Mouse (Mus musculus): Measurements from ENCODE around the gene Rasd2. TPM values are rescaled to one million over a fixed set of nuclear protein-coding genes. Genes with fewer than 3 reads are reported as not detected.

The Rasd2 gene
- total RNA-seq (2021) = 100 to 1,000 TPM; 109 to 128 TPM
- long read RNA-seq, experiment 1, transcript Rasd2-202 (3 exons, 2,810 nt) = major isoform, 29 of 39 reads
- long read RNA-seq, experiment 1, partial matches to known transcripts = 0 of 39 reads
- long read RNA-seq, experiment 1, other reads (novel, unspliced or antisense) = 10 of 39 reads
- long read RNA-seq, experiment 2, transcript Rasd2-202 (3 exons, 2,810 nt) = major isoform, 13 of 21 reads
- long read RNA-seq, experiment 2, partial matches to known transcripts = 0 of 21 reads
- long read RNA-seq, experiment 2, other reads (novel, unspliced or antisense) = 8 of 21 reads

DNA sequence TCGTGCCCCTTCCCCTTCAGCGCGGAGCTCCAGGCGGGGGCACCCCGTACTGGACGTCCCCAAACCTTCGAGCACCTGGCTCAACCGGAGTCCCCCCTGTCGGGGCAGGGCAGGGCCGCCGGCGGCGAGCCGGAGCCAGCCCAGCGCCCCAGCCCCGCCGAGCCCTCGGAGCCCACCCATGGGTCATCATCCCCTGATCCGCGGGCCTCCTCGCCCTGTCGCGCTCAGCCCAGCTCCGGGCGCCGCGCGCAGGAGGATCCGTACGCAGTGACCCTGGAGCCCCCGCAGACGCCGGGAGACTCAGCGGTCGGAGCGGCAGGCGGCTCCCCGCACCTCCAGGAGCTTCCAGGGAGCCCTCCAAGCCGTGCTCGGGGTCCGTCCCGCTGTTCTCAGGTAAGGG is at the start of gene Rasd2:
Rasd2 (plus strand) TSS at position 259 of the 400 bp plus-strand sequence.
- no peak for DNase-seq (ENCODE audit: low spot score in 2 of 2)

DNA sequence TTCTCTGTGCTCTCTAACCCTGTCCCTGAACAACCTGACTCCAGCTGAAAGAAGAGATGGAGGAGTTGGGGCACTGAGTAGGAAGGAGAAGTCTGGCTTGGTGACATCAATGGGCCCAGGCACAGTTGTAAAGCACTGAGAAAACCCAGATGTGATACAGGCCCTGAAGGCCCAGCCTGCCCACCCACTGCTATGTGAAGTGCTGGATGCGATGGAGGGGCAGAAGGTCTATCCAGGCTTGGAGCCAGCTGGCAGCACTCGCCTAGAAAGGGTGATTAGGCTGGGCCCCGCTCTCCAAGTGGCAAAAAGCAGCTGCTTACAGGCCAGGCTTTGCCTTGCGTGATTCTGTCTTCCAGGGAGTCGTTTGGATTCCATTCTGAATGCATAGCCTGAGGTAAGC is 44.4 kb upstream of the Rasd2 start:
- DNase-seq (ENCODE audit: low spot score in 2 of 2) = no peak

- DNase-seq (ENCODE audit: low spot score in 2 of 2) = no peak
These were observed 41.6 kb upstream of the Rasd2 start for GRCm38 (mm10) chr8:75172009-75172685.

DNA sequence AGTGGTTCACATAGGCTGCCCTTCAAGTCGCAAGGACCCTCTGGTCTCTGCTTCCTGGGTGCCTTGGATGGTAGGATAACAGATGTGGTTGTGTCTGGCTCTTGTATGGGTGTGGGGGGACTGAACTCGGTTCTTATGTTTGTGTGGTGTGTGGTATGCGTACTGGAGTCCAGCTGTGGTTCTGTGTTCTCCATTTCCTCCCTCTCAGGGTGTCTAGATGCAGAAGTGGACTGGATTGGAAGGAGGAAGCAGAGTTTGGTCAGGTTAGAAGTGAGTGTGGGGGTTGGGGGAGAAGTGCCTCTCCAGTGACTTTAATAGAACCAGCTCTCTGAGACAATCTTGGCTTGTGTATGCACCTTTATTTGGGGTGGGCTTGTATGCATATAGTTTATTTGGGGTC is 20.7 kb upstream of the Rasd2 start:
- DNase-seq (ENCODE audit: low spot score in 2 of 2) = no peak

DNA sequence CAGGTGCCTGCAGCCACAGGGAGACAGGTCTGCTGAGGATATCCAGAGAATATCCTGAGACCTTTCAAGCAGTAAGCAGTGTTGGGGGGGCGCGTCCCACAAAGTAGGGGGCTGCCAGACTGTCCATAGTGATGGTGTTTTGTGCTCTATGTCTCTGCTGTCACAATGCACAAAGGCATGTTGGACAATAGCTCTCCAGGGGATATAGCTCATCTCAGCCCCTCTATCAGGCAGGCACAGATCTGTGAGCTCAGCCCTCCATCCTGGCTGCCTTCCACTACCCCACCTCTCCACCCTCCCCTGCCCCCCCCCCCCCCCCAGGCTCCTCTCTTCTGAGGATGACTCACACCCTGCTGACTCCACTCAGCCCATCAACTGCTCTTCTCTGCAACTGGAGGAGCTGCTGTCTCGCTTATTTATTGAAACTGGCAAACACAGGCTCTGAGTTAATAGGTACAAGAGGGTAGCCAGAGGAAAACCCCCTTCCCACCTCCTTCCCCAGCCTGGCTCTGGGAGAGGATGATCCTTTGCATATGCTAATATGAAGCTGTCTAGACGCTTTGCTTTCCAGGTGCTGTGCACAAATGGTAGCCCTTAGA is 19.2 kb upstream of the Rasd2 start:
- DNase-seq (ENCODE audit: low spot score in 2 of 2) = no peak

GRCm38 (mm10) chr8:75197170-75197569 is 16.6 kb upstream of the Rasd2 start:
- no peak for DNase-seq (ENCODE audit: low spot score in 2 of 2)

GRCm38 (mm10) chr8:75197862-75198261 is 15.9 kb upstream of the Rasd2 start:
- no peak for DNase-seq (ENCODE audit: low spot score in 2 of 2)

DNA sequence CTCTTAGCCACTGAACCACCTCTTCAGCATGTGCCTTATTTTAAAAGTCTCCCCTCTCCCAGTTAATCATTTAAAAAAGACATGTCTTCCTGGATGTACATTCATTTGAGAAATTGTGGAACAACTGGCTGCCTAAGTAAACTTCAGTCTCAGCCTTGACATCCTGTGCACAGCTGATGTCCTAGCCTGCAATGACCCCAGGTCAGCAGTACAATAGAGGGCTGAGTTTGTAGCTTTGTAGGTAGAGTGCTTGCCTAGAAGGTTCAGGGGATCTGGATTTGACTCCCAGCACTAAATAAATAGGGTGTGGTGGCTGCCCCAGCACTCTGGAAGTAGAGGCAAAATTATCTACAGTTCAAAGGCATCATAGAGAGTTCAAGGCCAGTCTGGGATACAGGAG is 15.4 kb upstream of the Rasd2 start:
- no peak for DNase-seq (ENCODE audit: low spot score in 2 of 2)

- DNase-seq (ENCODE audit: low spot score in 2 of 2) = no peak
These were observed 14.6 kb upstream of the Rasd2 start for GRCm38 (mm10) chr8:75198988-75199765.

DNA sequence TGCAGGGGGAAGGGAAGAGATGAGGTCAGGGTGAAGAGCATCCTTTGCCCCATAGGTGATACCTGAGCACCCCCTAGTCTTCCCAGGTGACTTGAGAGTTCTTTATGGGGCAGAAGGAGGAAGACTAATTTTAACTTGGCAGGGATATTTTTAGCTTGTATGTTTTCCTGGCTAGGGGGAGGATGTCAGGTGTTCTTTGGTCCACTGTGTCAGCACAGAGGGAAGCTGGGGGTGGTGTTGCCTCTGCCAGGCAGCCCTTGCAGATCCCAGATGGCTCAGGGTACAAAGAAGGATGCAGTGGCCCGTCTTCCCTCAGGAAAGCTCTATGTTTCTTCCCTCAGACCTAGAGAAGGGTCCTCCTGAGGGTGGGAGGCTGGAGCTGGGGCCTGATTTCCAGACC is 13.8 kb upstream of the Rasd2 start:
- DNase-seq (ENCODE audit: low spot score in 2 of 2) = no peak

DNA sequence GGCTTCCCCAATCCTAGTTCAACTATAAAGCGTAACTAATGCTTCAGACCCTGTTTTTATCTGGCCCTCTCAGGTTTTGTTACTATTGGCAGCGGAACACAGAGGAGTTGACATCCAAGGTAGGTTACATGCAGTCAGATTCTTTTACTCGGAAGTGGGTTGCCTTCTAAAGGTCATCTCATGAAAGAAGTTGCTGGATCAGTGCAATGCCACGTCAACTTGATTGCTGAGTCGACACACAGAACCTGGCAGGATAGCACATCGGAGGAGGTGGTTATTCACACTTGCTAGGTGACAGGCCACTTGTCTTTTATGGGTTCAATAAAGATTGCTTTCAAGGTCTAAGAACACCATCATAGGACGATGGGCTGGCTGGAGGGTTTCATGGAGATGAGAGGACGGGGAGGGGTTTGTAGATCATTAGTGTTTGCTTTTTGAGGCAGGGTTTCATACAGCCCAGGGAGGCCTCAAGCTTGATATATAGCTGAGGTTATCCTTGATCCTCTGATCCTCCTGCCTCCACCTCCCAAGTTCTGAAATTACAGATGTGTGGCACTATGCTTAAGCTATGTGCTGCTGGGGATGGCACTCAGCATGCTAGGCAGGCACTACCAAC is 11.6 kb upstream of the Rasd2 start:
- DNase-seq (ENCODE audit: low spot score in 2 of 2) = no peak

GRCm38 (mm10) chr8:75202913-75203312 is 10.8 kb upstream of the Rasd2 start:
- no peak for DNase-seq (ENCODE audit: low spot score in 2 of 2)

GRCm38 (mm10) chr8:75203420-75203819 is 10.3 kb upstream of the Rasd2 start:
- no peak for DNase-seq (ENCODE audit: low spot score in 2 of 2)

GRCm38 (mm10) chr8:75204190-75204868 is 9.4 kb upstream of the Rasd2 start:
- DNase-seq (ENCODE audit: low spot score in 2 of 2) = no peak

DNA sequence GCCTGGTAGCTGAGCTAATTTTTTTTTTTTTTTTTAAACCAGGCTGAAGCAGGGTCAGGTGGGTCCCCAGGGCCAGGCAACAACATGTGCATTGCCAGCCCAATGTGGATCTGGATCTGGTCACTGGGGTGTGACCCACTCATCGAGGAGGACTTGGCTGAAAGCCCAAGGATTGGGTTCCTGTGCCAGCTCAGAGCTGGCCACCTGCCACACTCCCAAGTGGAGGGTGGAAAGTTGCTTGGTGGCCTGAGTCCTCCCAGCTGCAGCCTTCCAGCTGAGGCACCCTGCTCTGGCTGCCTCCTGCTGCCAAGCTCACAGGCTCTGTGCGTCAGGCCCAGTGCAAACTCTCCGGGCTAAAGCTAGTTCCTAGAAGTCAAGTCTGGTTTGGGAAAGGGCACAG is 2.3 kb upstream of the Rasd2 start:
- DNase-seq (ENCODE audit: low spot score in 2 of 2) = no peak

- DNase-seq (ENCODE audit: low spot score in 2 of 2) = peak; percentile 87 to 92
These were observed 975 bp upstream of the Rasd2 start for GRCm38 (mm10) chr8:75212631-75213306.

GRCm38 (mm10) chr8:75213307-75213651 is 465 bp upstream of the Rasd2 start:
- DNase-seq (ENCODE audit: low spot score in 2 of 2) = no peak

GRCm38 (mm10) chr8:75215046-75215445 is 1.3 kb downstream of the Rasd2 start:
- peak in 1 of 2 experiments; percentile 61 for DNase-seq (ENCODE audit: low spot score in 2 of 2)

DNA sequence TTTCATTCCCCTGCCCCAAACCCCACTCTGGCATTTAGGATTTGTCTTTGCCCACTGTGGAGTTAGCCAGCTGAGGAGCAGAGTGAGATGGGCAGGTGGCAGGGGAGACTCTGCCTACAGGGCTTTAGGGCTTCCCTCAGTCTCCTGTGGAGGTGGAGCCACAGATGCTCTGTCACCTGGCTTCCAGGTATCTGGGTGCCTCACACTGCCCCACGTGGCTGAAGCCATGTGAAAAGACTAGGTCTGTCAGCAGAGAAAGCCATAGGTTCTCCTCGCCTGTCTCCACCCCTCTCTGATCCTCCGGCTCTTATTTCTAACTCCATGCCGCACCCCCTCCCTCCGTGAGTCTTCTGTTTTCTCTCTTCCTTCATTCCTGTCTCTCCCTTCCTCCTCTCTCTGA is 2.2 kb downstream of the Rasd2 start:
- no peak for DNase-seq (ENCODE audit: low spot score in 2 of 2)

DNA sequence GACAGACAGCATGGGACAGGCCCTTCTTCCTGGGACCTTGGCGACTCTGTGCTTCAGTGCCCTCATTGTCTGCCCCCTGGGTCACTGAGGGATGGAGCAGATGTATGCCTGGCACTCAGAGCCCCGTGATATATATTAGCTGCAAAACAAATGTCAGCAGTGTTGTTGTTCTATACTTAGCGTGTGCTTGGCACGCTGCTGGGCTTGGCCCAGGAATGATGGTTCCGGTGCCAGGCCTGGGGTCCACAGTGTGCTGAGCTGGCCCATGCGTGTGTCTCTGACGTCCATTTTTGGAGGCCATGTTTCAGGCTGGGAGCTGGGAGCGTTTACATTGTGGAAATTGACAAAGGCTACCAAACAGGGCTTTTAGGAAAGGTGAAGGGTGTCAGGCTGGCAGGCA is 3.1 kb downstream of the Rasd2 start:
- no peak for DNase-seq (ENCODE audit: low spot score in 2 of 2)

Measured in left cerebral cortex, adult 18-20 months (tissue).